Mouse (Mus musculus): ENCODE results near the gene Gemin4. TPM values are rescaled to one million over a fixed set of nuclear protein-coding genes. Genes with fewer than 3 reads are reported as not detected.

Gemin4 gene
- total RNA-seq (2012; rRNA removed) (41.3 and 57.2 TPM in 2 replicates), total RNA-seq (2014; rRNA removed) (44.4 and 51.6 TPM in 2 replicates), polyA plus RNA-seq (2012; ENCODE audit: insufficient read length, low read depth) (34.2 and 46.5 TPM in 2 replicates)

DNA sequence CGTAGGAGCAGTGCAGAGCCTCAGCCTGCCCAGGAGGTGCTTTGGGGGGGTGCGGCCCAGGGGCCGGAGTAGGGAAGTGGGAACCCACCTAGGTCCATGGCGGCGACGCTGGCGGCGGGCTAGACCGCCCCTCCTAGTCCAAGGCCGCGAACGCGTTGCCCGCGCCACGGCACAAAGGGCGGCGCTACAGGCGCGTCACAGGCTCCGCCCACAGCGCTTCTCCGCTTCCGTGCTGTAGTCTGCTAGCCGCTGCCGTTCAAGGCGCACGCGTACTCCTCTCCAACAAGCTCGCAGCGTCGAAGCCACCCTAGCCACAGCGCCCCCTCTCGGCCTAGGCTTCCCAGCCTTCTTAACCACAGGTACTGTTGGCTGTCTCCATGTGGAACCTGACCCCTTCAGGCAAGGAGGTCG lies at the start of gene Gemin4, which contains the start of gene Dbil5:
Gene Gemin4, minus strand, starts transcription at position 275 of the 411 bp plus-strand sequence.
Gene Dbil5, plus strand, starts transcription at position 219 of the 411 bp plus-strand sequence.
- peak; percentile 41; the same call in 1 of the 2 replicates for TF ChIP-seq ETS1 (conservative IDR thresholded peaks at IDR 0.05; ENCODE audit: low read depth, low read length)
- TF ChIP-seq HCFC1 (IDR thresholded peaks at IDR 0.05; ENCODE audit: low read depth, low read length) = peak; percentile 74
- peak; percentile 45; the same call in 1 of the 2 replicates for TF ChIP-seq MAZ (IDR thresholded peaks at IDR 0.05; ENCODE audit: low read depth, low read length)
- peak; percentile 44 for TF ChIP-seq RAD21 (IDR thresholded peaks at IDR 0.05; ENCODE audit: low read depth, low read length)
- 0 out of 2 replicates have a peak, but pooled peaks have one; percentile 21 for TF ChIP-seq ZNF384 (IDR thresholded peaks at IDR 0.05; ENCODE audit: low read depth, low read length)
- peak; percentile 80 for TF ChIP-seq TBP (conservative IDR thresholded peaks at IDR 0.05; ENCODE audit: low read depth, low read length)
- peak; percentile 39 for TF ChIP-seq BHLHE40 (IDR thresholded peaks at IDR 0.05; ENCODE audit: low read depth, low read length)
- TF ChIP-seq MYC (IDR thresholded peaks at IDR 0.05; ENCODE audit: low read depth, low read length) = peak; percentile 75
- TF ChIP-seq NELFE (IDR thresholded peaks at IDR 0.05; ENCODE audit: low read depth, low read length) = peak; percentile 93
- no peak for TF ChIP-seq USF2 (conservative IDR thresholded peaks at IDR 0.05; ENCODE audit: low read depth, low read length)
- TF ChIP-seq POLR2AphosphoS2 (IDR thresholded peaks at IDR 0.05; ENCODE audit: low read depth, low read length) = peak; percentile 78; the same call in 1 of the 2 replicates
- TF ChIP-seq JUN (IDR thresholded peaks at IDR 0.05; ENCODE audit: insufficient read depth, low read depth, low read length) = no peak
- TF ChIP-seq EP300 (IDR thresholded peaks at IDR 0.05; ENCODE audit: low read length) = no peak
- TF ChIP-seq ZKSCAN1 (IDR thresholded peaks at IDR 0.05; ENCODE audit: borderline replicate concordance, low read depth, low read length) = no peak
- TF ChIP-seq NRF1 (IDR thresholded peaks at IDR 0.05; ENCODE audit: low read depth, low read length) = peak; percentile 90
- no peak for TF ChIP-seq MAFK (IDR thresholded peaks at IDR 0.05; ENCODE audit: insufficient replicate concordance, low read length)
- no peak for TF ChIP-seq PAX5 (IDR thresholded peaks at IDR 0.05; ENCODE audit: low read length)
- TF ChIP-seq USF1 (IDR thresholded peaks at IDR 0.05; ENCODE audit: low read depth, low read length) = no peak
- TF ChIP-seq SIN3A (IDR thresholded peaks at IDR 0.05; ENCODE audit: low read length) = peak; percentile 85
- TF ChIP-seq ZMIZ1 (IDR thresholded peaks at IDR 0.05; ENCODE audit: low read depth, low read length) = peak; percentile 88
- TF ChIP-seq CHD2 (IDR thresholded peaks at IDR 0.05; ENCODE audit: low read length) = no peak
- TF ChIP-seq ZC3H11A (IDR thresholded peaks at IDR 0.05; ENCODE audit: low read depth, low read length) = no peak
- TF ChIP-seq CTCF (conservative IDR thresholded peaks at IDR 0.05 in 1 of 2, IDR thresholded peaks at IDR 0.05 in 1 of 2; ENCODE audit: low read depth in 2 of 2, low read length in 2 of 2) = peak; percentile 83 to 96
- TF ChIP-seq JUND (conservative IDR thresholded peaks at IDR 0.05; ENCODE audit: low read depth, low read length) = no peak
- no peak for TF ChIP-seq GABPA (IDR thresholded peaks at IDR 0.05; ENCODE audit: insufficient replicate concordance, low read depth, low read length)
- TF ChIP-seq POLR2A (IDR thresholded peaks at IDR 0.05; ENCODE audit: low read depth, low read length) = peak; percentile 98
- peak; percentile 62; the same call in 1 of the 2 replicates for TF ChIP-seq RCOR1 (conservative IDR thresholded peaks at IDR 0.05; ENCODE audit: low read depth, low read length)
- peak; percentile 66; the same call in 1 of the 2 replicates for TF ChIP-seq IRF4 (IDR thresholded peaks at IDR 0.05; ENCODE audit: low read depth, low read length)
- TF ChIP-seq ELF1 (IDR thresholded peaks at IDR 0.05; ENCODE audit: low read depth, low read length) = peak; percentile 96
- TF ChIP-seq UBTF (IDR thresholded peaks at IDR 0.05; ENCODE audit: low read depth, low read length) = no peak
- peak; percentile 90; the same call in 1 of the 2 replicates for TF ChIP-seq E2F4 (IDR thresholded peaks at IDR 0.05; ENCODE audit: insufficient replicate concordance, low read depth, low read length)
- peak; percentile 62 for TF ChIP-seq SMC3 (IDR thresholded peaks at IDR 0.05; ENCODE audit: low read depth, low read length)
- TF ChIP-seq KAT2A (IDR thresholded peaks at IDR 0.05; ENCODE audit: insufficient replicate concordance, low read length) = peak; percentile 64; the same call in 1 of the 2 replicates
- TF ChIP-seq CHD1 (IDR thresholded peaks at IDR 0.05; ENCODE audit: low read depth, low read length) = no peak
- TF ChIP-seq MEF2A (IDR thresholded peaks at IDR 0.05; ENCODE audit: borderline replicate concordance, low read depth, low read length) = peak; percentile 79
- TF ChIP-seq TCF12 (IDR thresholded peaks at IDR 0.05; ENCODE audit: low read depth, low read length) = peak; percentile 87; the same call in 1 of the 2 replicates
- TF ChIP-seq MAX (IDR thresholded peaks at IDR 0.05; ENCODE audit: low read length) = peak; percentile 91
- peak; percentile 64 for TF ChIP-seq MXI1 (IDR thresholded peaks at IDR 0.05; ENCODE audit: low read depth, low read length)
- DNase-seq (ENCODE audit: extremely low read depth) = peak; percentile 99
- no peaks in the 10 kb centered on the region for H3K9me3 ChIP-seq (replicated peaks; ENCODE audit: low read length)
- H3K27me3 ChIP-seq (replicated peaks) = no peaks in the 10 kb centered on the region
- H3K79me2 ChIP-seq (replicated peaks; ENCODE audit: control insufficient read depth, extremely low read depth, insufficient read depth, poor library complexity, severe bottlenecking) = peaks cover 20% of the 10 kb centered on the region
- peaks cover 35 to 74% of the 10 kb centered on the region in 2 experiments for H3K36me3 ChIP-seq (replicated peaks in 1 of 2; ENCODE audit: control insufficient read depth in 1 of 2, insufficient read depth in 1 of 2, low read length in 1 of 2)
- H3K4me1 ChIP-seq (ENCODE audit: control insufficient read depth in 1 of 2, insufficient read depth in 2 of 2) = peaks cover 3 to 28% of the 10 kb centered on the region in 2 experiments; a peak in 3 of 4 replicates
- dilution Hi-C loops (cut with MboI; ENCODE audit: extremely low pct_ligation_motif_present, extremely low pct_unique_long_range_greater_than_20kb, low sequenced_read_pairs) (no loop called here), in situ Hi-C loops (cut with MboI; ENCODE audit: low pct_ligation_motif_present, low pct_unique_long_range_greater_than_20kb, low sequenced_read_pairs) (no loop called here)
- H3K4me2 ChIP-seq (ENCODE audit: insufficient read depth, low read depth, poor library complexity, severe bottlenecking) = peak within 1 kb of the TSS; percentile 47
- H3K27ac ChIP-seq (ENCODE audit: insufficient read depth, low read depth) = peak within 1 kb of the TSS; percentile 9; the same call in 1 of the 2 replicates
- peak within 1 kb of the TSS; percentile 86 for H3K9ac ChIP-seq (ENCODE audit: insufficient read depth, low read depth)
- peak within 1 kb of the TSS; percentile 74 to 97 (median 78) for H3K4me3 ChIP-seq (replicated peaks in 1 of 3; ENCODE audit: low read depth in 2 of 3, low read length in 2 of 3, poor library complexity in 1 of 3)

Data from CH12.LX (cell line).